Mouse (Mus musculus) left cerebral cortex, adult 2 months (tissue): ENCODE measurements around the gene Epsti1. TPM values are rescaled to one million over a fixed set of nuclear protein-coding genes. Genes with fewer than 3 reads are reported as not detected.
A peak's percentile ranks its signal among the peaks of the same experiment; 100 is the strongest.
"Not testable (repeated sequence)": the region's sequence is repeated elsewhere in the genome, so short reads cannot be mapped to it uniquely, and the experiment has no call there.

Source experiments
- DNase-seq, 2 experiments: peaks; one replicate each; pipeline ENCODE4 v3.0.0; 2021 to 2022; ENCODE audit warnings: low spot score in 2 of 2, mixed read lengths in 1 of 2; ENCODE audit errors: extremely low spot score in 1 of 2
- H3K27ac ChIP-seq: fragments of 200-600 bp; 2 replicates; pipeline ENCODE4 v1.8.1; 2022
- H3K4me3 ChIP-seq: fragments of 200-600 bp; 2 replicates; pipeline ENCODE4 v1.8.1; 2022
- CTCF ChIP-seq: fragments of 200-600 bp; IDR thresholded peaks from 2 replicates; pipeline ENCODE4 v1.8.1; 2022; ENCODE audit warnings: antibody characterized with exemption, mild to moderate bottlenecking, moderate library complexity
- intact Hi-C: fragments of 180-260 bp; cut with DNase I; formaldehyde crosslinking; loops from one replicate; pipeline ENCODE4 v1.15.1; 2025
- long read RNA-seq, 2 experiments: library from polyadenylated mRNA; stranded (forward); transcript quantifications; one replicate each; pipeline ENCODE4 v2.0.0; 2021; ENCODE audit warnings: borderline mapping rate in 2 of 2
- total RNA-seq, 2 experiments: library from RNA; stranded (reverse); gene quantifications; 2 replicates each; pipeline ENCODE4 v1.2.3; 2021

Epsti1 gene
- total RNA-seq, result under 1 TPM; 0.42 to 0.54 TPM
- long read RNA-seq, experiment 1, result 0 reads
- long read RNA-seq, experiment 2, result 0 reads

DNA sequence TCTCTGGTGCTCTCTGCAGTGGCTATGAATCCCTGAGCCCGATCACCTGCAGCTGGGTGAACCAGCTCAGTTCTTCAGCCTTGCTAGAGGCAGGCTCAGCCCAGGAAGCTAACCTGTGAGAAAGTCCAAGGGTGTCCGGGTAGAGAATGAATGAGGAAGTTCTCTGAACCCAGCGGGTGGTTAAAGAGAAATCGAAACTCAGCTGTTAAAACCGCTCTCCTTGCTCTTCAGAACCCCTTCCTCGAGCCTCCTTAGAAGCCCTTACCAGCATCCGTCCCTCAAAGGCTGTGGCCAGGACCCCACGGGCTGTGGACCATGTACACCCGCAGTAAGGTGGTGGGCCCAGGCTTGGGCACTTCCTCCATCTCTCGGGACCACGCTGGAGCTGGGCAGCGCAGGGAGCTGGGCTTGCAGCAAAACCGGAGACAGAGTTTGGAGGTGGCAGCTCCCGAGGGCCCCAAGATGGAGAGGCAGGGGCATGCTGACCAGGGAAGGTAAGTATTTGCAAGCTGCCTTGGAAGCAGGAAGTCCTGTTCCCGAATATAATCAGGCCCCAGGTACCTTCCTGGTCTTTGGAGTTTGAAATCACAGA, at the start of gene Epsti1:
Epsti1 (plus strand) TSS at position 69 of the 592 bp plus-strand sequence.
- H3K27ac ChIP-seq, result no peak within 1 kb of the TSS
- no peak for TF ChIP-seq CTCF
- no peak for DNase-seq
- H3K4me3 ChIP-seq, result no peak within 1 kb of the TSS
- intact Hi-C loops, result no loop called here

DNA sequence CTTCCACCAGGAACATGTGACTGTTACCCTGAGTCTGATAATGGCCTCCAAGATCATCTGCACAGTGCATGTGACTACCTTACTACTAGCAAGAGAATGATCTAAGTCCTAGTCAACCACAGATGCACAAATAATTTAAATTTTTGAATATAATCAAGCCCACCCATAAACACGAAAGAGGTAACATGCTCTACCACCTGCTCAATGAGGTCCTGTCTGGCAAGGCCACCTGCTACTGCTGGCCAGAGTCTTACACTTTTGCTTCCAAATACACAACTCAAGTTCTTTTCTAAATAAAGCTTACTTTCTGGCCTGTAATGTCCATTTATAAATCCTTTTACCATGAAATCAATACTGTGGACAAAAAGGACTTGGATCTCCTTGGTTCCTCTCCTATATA, 44.1 kb upstream of the Epsti1 start:
- TF ChIP-seq CTCF, result no peak
- no peak overlapping the region for H3K4me3 ChIP-seq
- DNase-seq, result no peak
- intact Hi-C loops, result no loop called here
- H3K27ac ChIP-seq, result no peak overlapping the region

DNA sequence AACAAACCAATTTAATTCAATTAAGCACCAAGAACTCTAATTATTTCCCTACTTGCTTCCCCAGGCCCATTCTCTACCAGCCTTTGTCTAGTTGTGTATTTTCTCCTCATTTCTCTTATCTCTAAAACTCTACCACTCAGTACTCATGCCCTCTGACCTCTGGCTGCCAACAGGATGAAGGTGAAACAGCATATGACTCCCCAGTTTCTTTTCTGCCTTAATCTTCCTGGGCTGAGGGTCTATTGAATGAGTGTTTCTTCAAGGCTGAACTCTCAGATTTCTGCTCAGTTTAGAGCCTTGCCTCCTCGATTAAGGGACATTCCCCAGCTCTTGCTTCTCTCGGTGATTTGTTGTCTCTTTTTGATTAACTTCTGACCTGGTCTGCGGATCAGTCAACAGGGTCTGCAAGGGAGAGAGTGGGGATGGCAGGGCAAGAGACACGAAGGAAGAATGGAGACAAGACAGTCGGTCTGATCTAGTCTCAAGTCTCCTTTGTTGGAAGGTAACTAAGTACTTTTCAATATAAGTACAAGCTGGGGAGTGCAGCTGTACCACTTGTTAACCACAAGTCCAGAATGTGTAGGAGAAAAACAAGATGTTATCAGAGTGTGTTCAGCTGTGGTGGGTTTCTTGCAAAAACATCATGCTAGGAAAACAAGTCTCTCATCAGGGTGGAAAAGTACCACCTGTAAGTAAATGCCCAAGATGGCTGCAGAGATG, 43.0 kb upstream of the Epsti1 start:
- H3K4me3 ChIP-seq, result no peak overlapping the region
- no peak overlapping the region for H3K27ac ChIP-seq
- intact Hi-C loops, result no loop called here
- DNase-seq, result no peak
- no peak for TF ChIP-seq CTCF

DNA sequence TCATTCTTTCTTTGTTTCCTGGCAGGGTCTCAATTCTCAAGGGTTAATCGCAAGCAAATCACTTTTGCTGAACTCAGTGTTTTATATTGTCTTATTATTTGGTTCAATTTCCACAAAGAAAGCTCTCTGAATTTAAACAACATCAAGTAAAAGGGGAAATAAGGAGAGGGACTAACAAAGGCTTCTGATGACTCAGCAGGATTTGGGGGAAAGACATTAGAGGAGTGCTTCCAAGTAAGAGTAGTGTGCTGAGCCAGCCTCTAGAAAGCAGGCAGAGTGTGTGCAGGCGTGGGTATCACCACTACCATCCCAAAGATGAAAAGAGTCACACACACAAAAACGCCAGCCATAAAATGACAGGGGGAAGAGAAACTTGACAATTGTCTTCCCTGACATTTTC, 40.0 kb upstream of the Epsti1 start:
- Histone ChIP-seq H3K27ac (no peak overlapping the region), H3K4me3 (no peak overlapping the region)
- DNase-seq, result no peak
- no peak for TF ChIP-seq CTCF
- intact Hi-C loops, result no loop called here

DNA sequence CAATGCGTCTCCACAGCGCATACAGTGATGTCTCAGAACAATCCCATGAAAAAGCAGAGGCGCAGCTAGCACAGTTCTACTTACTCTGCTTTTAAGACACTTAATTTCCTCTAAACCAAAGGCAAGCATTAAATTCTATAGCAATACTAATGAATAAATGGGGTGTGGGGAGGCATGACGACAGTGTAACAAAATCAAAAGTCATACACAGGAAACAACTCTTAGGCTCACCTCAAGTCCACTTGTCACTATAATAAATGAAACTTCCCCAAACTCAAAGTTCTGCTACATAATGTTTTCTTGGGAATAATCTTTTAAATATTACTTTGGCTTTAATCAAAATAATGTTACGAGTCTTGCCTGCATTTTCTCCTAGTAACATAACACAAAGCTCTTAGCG, 39.5 kb upstream of the Epsti1 start:
- H3K4me3 ChIP-seq, result no peak overlapping the region
- intact Hi-C loops, result no loop called here
- no peak for DNase-seq
- no peak overlapping the region for H3K27ac ChIP-seq
- TF ChIP-seq CTCF, result no peak

DNA sequence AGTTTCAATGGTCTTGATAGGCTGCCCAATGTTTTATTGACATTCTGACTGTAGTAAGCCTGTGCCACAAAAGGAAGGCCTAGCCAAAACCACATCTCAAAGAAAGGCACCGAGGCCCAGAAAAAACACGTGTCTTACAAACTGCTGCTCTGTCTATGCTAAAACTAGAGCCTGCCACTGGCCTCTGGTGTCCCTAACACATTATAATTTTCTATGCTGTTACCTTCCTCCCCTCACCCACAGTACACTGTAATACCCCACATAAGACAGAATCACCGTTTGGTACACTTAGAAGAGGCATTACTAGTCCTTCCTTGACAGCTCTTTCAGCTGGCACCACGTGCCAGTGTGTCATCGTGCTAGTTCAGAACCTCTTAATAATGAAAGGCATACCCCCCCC, 36.4 kb upstream of the Epsti1 start:
- DNase-seq, result no peak
- intact Hi-C loops, result no loop called here
- Histone ChIP-seq H3K4me3 (no peak overlapping the region), H3K27ac (no peak overlapping the region)
- no peak for TF ChIP-seq CTCF

DNA sequence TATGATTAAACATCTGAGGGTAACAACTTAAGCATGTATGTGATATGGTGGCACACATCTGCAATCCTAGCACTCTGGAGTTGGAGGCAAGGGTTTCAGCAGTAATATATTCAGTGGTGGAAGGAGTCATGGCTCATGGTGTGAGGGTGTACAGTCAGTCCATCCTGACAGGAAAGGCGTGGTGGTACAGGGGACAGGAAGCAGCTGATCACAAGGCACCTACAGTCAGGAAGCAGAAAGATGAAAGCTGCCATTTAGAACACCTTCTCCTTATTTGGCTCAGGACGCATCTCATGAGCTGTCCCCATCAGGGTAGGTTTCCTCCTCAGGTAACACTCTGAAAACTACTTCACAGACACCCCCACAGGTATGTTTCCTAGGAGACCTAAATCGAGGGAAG, 33.1 kb upstream of the Epsti1 start:
- intact Hi-C loops, result no loop called here
- no peak for DNase-seq
- Histone ChIP-seq H3K27ac (no peak overlapping the region), H3K4me3 (no peak overlapping the region)
- no peak for TF ChIP-seq CTCF

DNA sequence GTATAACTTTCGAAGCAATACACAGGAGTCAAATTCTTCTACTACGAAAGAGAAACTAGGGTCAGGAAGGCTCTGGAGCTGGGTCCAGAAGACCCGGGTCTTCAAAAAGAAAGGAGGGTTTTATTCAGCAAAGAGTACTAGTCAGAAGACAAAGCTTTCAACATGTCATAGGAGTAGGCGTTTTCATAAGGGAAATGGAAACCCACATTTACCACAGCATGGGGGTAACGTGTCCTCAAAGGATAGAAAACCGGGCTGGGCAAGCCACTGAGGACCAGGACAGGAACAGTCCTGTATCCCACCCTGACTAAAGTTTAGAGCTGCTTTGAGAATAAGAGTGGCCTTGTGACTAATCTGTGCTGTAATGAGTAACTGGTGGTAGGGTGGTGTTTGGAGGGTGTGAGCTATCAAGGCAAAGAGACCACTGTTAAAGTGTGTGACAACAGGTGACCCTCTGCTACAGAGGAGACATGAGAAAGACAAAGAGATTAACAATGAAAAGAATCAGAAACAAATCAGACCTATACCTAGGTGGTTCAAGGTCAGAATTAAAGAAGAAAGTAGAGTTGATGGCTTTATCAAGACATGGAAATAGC, 32.6 kb upstream of the Epsti1 start:
- H3K27ac ChIP-seq, result no peak overlapping the region
- TF ChIP-seq CTCF, result no peak
- H3K4me3 ChIP-seq, result no peak overlapping the region
- intact Hi-C loops, result no loop called here
- DNase-seq, result no peak

DNA sequence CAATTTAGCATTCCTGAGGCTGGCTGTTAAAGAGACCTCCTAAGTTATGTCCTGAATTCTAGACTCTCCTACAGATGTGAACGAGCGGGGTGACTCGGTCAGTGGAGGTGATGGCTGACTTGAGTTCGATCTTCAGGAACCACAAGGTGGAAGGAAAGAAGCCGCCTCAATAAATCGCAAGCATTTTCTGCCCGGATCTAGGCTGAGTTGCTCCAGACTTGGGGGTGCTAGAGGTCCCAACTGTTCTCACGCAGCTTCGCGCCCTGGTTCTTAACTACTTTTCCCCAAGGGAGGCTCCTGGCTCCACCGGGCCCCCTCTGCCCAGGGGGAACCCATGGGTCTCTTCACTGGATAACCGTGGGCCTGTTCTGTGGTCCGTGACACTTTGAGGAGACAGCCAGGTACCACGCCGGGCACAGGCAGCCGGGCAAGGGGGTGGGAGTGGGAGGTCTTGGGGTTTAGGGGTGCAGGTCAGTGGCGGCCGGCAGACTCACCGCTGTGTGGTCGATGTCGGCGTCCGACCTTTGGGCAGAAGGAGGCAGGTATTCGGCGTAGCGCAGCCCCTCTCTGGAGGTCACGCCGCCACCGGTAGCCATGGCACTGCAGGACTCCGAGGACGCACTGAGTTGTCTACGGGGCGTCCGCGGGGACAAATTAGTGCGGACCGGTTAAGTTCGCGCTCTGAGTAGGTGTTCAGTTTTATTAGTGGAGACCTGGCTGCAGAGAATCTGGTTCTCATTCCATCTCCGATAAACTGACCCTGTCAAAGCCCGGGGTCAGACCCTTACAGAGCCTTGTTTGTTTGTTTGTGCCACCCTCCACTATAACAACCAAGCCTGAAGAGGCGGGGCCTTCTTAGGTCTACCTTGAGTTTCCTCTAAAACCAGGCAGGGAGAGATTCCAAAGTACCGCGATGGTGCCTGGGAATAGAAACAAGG, 29.5 kb upstream of the Epsti1 start, which contains the start of gene Dnajc15:
Dnajc15 (minus strand) TSS at position 822 of the 938 bp plus-strand sequence.
- DNase-seq, result peak; percentile 86 to 91
- intact Hi-C loops, result no loop called here
- H3K4me3 ChIP-seq, result peak within 1 kb of the TSS; percentile 77
- TF ChIP-seq CTCF, result peak; percentile 4
- H3K27ac ChIP-seq, result peak within 1 kb of the TSS; percentile 72

DNA sequence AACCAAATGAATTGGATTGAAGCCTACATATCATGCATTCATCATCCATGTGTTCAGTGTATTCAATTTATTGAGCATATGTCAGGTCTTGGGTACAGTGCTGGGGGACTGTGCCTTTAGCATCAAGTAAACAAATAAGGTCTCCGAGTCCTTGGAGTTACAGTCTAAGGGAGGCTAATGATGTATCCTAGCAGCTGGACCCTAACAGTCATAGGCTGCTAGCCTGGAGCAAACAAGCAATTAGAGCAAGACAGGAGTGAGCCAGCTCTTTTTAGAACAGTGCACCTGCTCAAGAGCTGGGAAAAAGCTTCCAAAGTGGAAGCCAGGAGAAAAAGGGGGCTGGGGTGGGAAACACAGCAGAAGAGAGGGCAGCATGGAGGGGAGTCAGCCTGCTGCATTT, 27.8 kb upstream of the Epsti1 start:
- no peak overlapping the region for H3K4me3 ChIP-seq
- no peak for DNase-seq
- intact Hi-C loops, result no loop called here
- no peak overlapping the region for H3K27ac ChIP-seq
- no peak for TF ChIP-seq CTCF

DNA sequence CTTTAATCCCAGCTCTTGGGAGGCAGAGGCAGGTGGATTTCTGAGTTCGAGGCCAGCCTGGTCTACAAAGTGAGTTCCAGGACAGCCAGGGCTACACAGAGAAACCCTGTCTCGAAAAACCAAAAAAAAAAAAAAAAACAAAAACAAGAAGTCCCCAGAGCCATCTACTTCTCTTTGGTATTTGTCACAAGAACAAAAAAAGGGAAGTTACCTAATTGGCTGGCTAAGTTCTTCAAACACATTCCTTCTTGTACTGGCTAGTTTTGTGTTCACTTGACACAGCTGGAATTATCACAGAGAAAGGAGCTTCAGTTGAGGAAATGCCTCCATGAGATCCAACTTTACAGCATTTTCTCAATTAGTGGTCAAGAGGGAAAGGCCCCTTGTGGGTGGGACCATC, 26.2 kb upstream of the Epsti1 start:
- H3K4me3 ChIP-seq, H3K27ac ChIP-seq, DNase-seq, intact Hi-C loops: not testable (repeated sequence)

DNA sequence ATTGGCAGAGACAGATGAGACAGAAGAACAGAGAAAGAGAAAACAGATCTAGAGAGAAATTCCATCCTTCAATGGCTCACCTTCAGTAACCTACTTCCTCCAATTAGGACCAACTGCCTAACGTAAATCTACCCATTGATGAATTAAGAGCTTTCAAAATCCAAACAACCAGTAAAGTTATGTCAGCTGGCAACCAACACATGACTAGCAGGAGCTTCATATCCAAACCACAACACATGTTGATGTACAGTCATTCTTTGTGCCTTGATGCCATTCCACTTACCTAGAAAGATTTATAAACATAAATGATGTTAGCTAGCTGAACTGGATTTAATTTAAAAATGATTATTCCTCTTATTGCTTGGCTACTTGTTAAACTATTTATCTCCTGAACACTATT, 22.0 kb upstream of the Epsti1 start:
- H3K4me3 ChIP-seq, result no peak overlapping the region
- H3K27ac ChIP-seq, result no peak overlapping the region
- intact Hi-C loops, result no loop called here
- TF ChIP-seq CTCF, result no peak
- DNase-seq, result no peak
